Mouse (Mus musculus) embryonic facial prominence, embryonic 14.5 days (tissue): ENCODE measurements at regions not wholly inside any gene's neighbourhood (a gene's known extent, or its start where the extent isn't known, plus 50 kb on each side); places are given as distances from the start of the nearest gene placed in this dataset.

Experiments
- ATAC-seq: fragments of 200-750 bp; cut with Nextera tagmentation; 2 replicates; pipeline ENCODE4 v1.8.0; 2017; ENCODE audit warnings: low read depth, moderate number of reproducible peaks, moderate TSS enrichment
- DNase-seq: peaks from one replicate; pipeline ENCODE4 v3.0.0-alpha.2; 2015; ENCODE audit warnings: low spot score
- H3K27ac ChIP-seq: fragments of 300-500 bp; sonication (generic); replicated peaks from 2 replicates; pipeline ENCODE4 v1.5.1; 2014; ENCODE audit warnings: low read depth, mild to moderate bottlenecking, low read length, moderate library complexity
- H3K27me3 ChIP-seq: fragments of 300-500 bp; sonication (generic); replicated peaks from 2 replicates; pipeline ENCODE4 v1.6.1; 2014; ENCODE audit warnings: low read length; ENCODE audit not compliant: control insufficient read depth, insufficient read depth
- H3K36me3 ChIP-seq: fragments of 300-500 bp; sonication (generic); 2 replicates; pipeline ENCODE4 v1.6.1; 2014; ENCODE audit warnings: low read length, mixed read lengths; ENCODE audit not compliant: control insufficient read depth, insufficient read depth
- H3K4me1 ChIP-seq: fragments of 300-500 bp; sonication (generic); 2 replicates; pipeline ENCODE4 v1.6.1; 2014; ENCODE audit warnings: antibody characterized with exemption, low read length; ENCODE audit not compliant: control insufficient read depth, insufficient read depth
- H3K4me2 ChIP-seq: fragments of 300-500 bp; sonication (generic); 2 replicates; pipeline ENCODE4 v1.6.1; 2014; ENCODE audit warnings: low read depth, mild to moderate bottlenecking, low read length, moderate library complexity, mixed read lengths
- H3K4me3 ChIP-seq: fragments of 300-500 bp; sonication (generic); 2 replicates; pipeline ENCODE4 v1.5.1; 2014; ENCODE audit warnings: low read depth, mild to moderate bottlenecking, low read length
- H3K9ac ChIP-seq: fragments of 300-500 bp; sonication (generic); 2 replicates; pipeline ENCODE4 v1.6.1; 2014; ENCODE audit warnings: low read depth, mild to moderate bottlenecking, low read length, moderate library complexity, mixed read lengths
- H3K9me3 ChIP-seq: fragments of 300-500 bp; sonication (generic); 2 replicates; pipeline ENCODE4 v1.6.1; 2016; ENCODE audit warnings: low read length; ENCODE audit not compliant: control insufficient read depth
- WGBS: fragments of 180-500 bp; shearing (Covaris S2); extraction: QIAGEN DNeasy Blood & Tissue Kit; methylation state at CpG from one replicate; pipeline ENCODE4 v1.1.7; 2014; 5-methylcytosine and 5-hydroxymethylcytosine counted together

- ATAC-seq: no peak
- no peaks in the 10 kb centered on the region for H3K36me3 ChIP-seq
- WGBS: 59% methylated on average over 8 of the region's 8 CpGs
Measured at GRCm38 (mm10) chr4:142671872-142672458, 432.8 kb upstream of the Kazn start.

GRCm38 (mm10) chr4:142664781-142665180 lies 425.6 kb upstream of the Kazn start:
- no peak overlapping the region for H3K4me3 ChIP-seq
- no peak for ATAC-seq
- 50% methylated on average over 4 of the region's 4 CpGs for WGBS
- DNase-seq: no peak
- no peaks in the 10 kb centered on the region for H3K36me3 ChIP-seq
- H3K9me3 ChIP-seq: no peaks in the 10 kb centered on the region
- H3K27ac ChIP-seq: no peak overlapping the region
- H3K4me1 ChIP-seq: no peaks in the 10 kb centered on the region
- no peaks in the 10 kb centered on the region for H3K27me3 ChIP-seq
- no peak overlapping the region for H3K4me2 ChIP-seq
- no peak overlapping the region for H3K9ac ChIP-seq

More at GRCm38 (mm10) chr4:142671872-142672458, 432.8 kb upstream of the Kazn start:
- Histone ChIP-seq H3K4me3 (no peak overlapping the region), H3K4me2 (no peak overlapping the region), H3K27ac (no peak overlapping the region), H3K4me1 (peaks cover 22% of the 10 kb centered on the region), H3K9ac (no peak overlapping the region), H3K9me3 (no peaks in the 10 kb centered on the region), H3K27me3 (no peaks in the 10 kb centered on the region)
- DNase-seq: no peak

GRCm38 (mm10) chr4:142658156-142658555 lies 419.0 kb upstream of the Kazn start:
- no peak for ATAC-seq
- 65% methylated on average over 6 of the region's 6 CpGs for WGBS
- H3K9me3 ChIP-seq: no peaks in the 10 kb centered on the region

DNA sequence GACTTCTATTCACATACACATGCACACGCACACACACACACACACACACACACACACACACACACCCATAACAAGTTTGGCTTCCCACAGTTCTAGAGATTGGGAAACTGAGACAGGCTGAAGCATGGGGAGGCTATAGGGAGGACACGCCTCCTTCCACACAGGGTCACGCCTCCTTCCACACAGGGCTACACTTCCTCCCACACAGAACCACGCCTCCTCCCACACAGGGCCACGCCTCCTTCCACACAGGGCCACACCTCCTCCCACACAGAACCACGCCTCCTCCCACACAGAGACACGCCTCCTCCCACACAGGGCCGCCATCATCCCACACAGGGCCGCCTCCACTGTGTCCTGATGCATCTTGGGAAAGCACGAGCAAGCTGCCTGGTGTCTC lies 401.9 kb upstream of the Kazn start:
- no peaks in the 10 kb centered on the region for H3K9me3 ChIP-seq
- 94% methylated on average over 10 of the region's 10 CpGs for WGBS
- ATAC-seq: no peak
- H3K4me3 ChIP-seq: no peak overlapping the region
- H3K4me1 ChIP-seq: no peaks in the 10 kb centered on the region
- no peak overlapping the region for H3K9ac ChIP-seq
- H3K27me3 ChIP-seq: no peaks in the 10 kb centered on the region
- H3K27ac ChIP-seq: no peak overlapping the region
- H3K36me3 ChIP-seq: no peaks in the 10 kb centered on the region
- no peak for DNase-seq
- no peak overlapping the region for H3K4me2 ChIP-seq

More at GRCm38 (mm10) chr4:142658156-142658555, 419.0 kb upstream of the Kazn start:
- H3K27ac ChIP-seq: no peak overlapping the region
- peak; percentile 28 for DNase-seq
- no peaks in the 10 kb centered on the region for H3K27me3 ChIP-seq
- no peaks in the 10 kb centered on the region for H3K36me3 ChIP-seq
- no peak overlapping the region for H3K4me3 ChIP-seq
- H3K4me2 ChIP-seq: no peak overlapping the region
- no peak overlapping the region for H3K9ac ChIP-seq
- no peaks in the 10 kb centered on the region for H3K4me1 ChIP-seq

GRCm38 (mm10) chr4:142639340-142639733 lies 400.1 kb upstream of the Kazn start:
- Histone ChIP-seq H3K4me1 (peaks cover 6% of the 10 kb centered on the region), H3K4me3 (no peak overlapping the region), H3K9me3 (no peaks in the 10 kb centered on the region), H3K27me3 (no peaks in the 10 kb centered on the region), H3K4me2 (no peak overlapping the region), H3K36me3 (no peaks in the 10 kb centered on the region), H3K27ac (no peak overlapping the region), H3K9ac (no peak overlapping the region)
- DNase-seq (no peak), ATAC-seq (no peak)
- WGBS: 73% methylated on average over 9 of the region's 9 CpGs

- no peak overlapping the region for H3K4me3 ChIP-seq
- H3K4me1 ChIP-seq: peaks cover 8% of the 10 kb centered on the region
- no peaks in the 10 kb centered on the region for H3K36me3 ChIP-seq
- peak; percentile 72 for ATAC-seq
- H3K27me3 ChIP-seq: no peaks in the 10 kb centered on the region
- H3K4me2 ChIP-seq: no peak overlapping the region
- 24% methylated on average over 13 of the region's 13 CpGs for WGBS
- peak; percentile 41 for DNase-seq
- H3K9ac ChIP-seq: no peak overlapping the region
- no peaks in the 10 kb centered on the region for H3K9me3 ChIP-seq
- no peak overlapping the region for H3K27ac ChIP-seq
Measured at GRCm38 (mm10) chr4:142638733-142639339, 399.6 kb upstream of the Kazn start.

DNA sequence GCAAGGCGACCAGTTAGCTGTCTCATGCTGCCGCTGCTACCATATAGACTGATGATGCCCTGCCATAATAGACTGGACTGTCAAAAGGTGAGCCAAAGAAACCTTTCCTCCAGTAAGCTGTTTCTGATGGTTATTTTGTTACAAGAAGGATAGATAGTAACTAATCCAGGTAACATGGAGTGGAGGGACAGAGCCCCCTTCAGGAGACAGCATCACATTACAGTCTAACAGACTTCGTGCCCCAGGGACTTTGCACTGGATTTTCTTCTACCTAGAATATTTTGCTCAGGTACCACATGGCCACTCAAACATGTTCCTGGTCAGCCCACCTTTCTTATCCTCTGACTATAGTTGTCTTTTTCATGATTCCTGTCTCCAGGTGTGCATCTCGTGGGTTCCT lies 398.9 kb upstream of the Kazn start:
- no peak for DNase-seq
- Histone ChIP-seq H3K9me3 (no peaks in the 10 kb centered on the region), H3K27ac (no peak overlapping the region), H3K9ac (no peak overlapping the region), H3K4me3 (no peak overlapping the region), H3K4me2 (no peak overlapping the region), H3K4me1 (peaks cover 8% of the 10 kb centered on the region), H3K27me3 (no peaks in the 10 kb centered on the region), H3K36me3 (no peaks in the 10 kb centered on the region)
- WGBS: 73% methylated on average over 4 of the region's 4 CpGs
- no peak for ATAC-seq

- WGBS: 61% methylated on average over 8 of the region's 8 CpGs
- peaks cover 8% of the 10 kb centered on the region for H3K4me1 ChIP-seq
- H3K4me3 ChIP-seq: no peak overlapping the region
- H3K36me3 ChIP-seq: no peaks in the 10 kb centered on the region
- H3K27me3 ChIP-seq: no peaks in the 10 kb centered on the region
- H3K9me3 ChIP-seq: no peaks in the 10 kb centered on the region
- no peak overlapping the region for H3K4me2 ChIP-seq
- no peak overlapping the region for H3K27ac ChIP-seq
- ATAC-seq: no peak
- no peak for DNase-seq
- H3K9ac ChIP-seq: no peak overlapping the region
Measured at GRCm38 (mm10) chr4:142634398-142634797, 395.2 kb upstream of the Kazn start.
